In the genomic region with DNA sequence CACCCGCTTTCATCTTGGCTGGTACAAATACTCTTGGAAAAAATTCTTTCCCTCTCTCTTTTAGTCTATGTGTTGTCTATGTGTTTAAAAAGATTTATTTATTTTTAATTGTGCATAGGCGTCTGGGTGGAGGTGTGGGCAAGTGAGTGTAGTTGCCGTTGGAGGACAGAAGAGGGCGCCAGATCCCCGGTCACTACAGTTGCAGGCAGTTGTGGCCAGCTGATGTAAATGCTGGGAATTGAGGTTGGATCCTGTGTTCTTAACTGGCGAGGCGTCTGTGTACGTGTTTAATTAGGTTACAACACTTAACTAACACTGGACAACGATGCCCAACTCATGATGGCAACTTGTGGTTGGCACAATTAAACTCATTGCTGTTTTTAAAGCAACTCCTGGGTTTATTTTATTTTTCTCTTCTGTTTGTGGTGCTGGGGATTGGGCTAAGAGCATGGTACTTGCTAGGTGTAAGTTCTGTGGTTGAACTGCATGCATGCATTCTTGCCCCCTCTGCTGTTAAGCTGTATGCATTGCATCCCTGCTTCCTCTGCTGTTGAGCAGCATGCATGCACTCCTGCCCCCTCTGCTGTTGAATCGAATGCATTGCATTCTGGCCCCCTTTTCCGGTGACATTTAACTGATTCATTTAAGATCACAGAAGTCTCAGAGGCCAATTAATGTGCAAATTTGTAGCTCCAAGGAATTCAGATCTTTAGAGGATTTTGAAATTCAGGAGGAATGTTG, we compare ENCODE assay signal across 9 mouse cellular contexts. TPM values are rescaled to one million over a fixed set of nuclear protein-coding genes. Genes with fewer than 3 reads are reported as not detected.
DNase-seq lines count a peak whose midpoint lies in the region; ATAC-seq and TF ChIP-seq lines count a peak whose summit lies in the region.
"Had no signal": no experiment of that assay in that cellular context is flagged by ENCODE, and none has a peak within 500 bp of the region (broad histone marks: within the 10 kb centered on the region; RNA-seq: fewer than 3 reads in every experiment).

No protein-coding gene starts in this region.

- H3K27ac ChIP-seq in ES-E14 (ENCODE audit: insufficient read depth, low read depth, low read length, poor library complexity, severe bottlenecking), result no peak overlapping the region
- H3K27ac ChIP-seq: macrophage had no signal

- no peaks in the 10 kb centered on the region for H3K9me3 ChIP-seq in ES-E14 (ENCODE audit: control insufficient read depth, insufficient read depth, low read depth, low read length)

- peak; percentile 80 for DNase-seq in ES-E14 (ENCODE audit: low read depth, low spot score)
- DNase-seq in brain, adult 2 months (ENCODE audit: low read depth, low spot score), result peak; percentile 97
- DNase-seq in heart, postnatal 14 days, result peak; percentile 78 to 86
- peak; percentile 82 for DNase-seq in layer of hippocampus, postnatal 10 days (ENCODE audit: low spot score in 2 of 2)
- peak; percentile 94 for DNase-seq in lung, postnatal 10 days
- peak; percentile 93 for DNase-seq in retina, embryonic 14.5 days (ENCODE audit: low spot score)
- DNase-seq in thymus, postnatal 25 days, result peak; percentile 88

- no peaks in the 10 kb centered on the region for H3K36me3 ChIP-seq in ES-E14 (ENCODE audit: control insufficient read depth, insufficient read depth, low read length, poor library complexity, severe bottlenecking)

- in situ Hi-C loops in ES-E14 (cut with MboI; ENCODE audit: low sequenced_read_pairs in 2 of 2, unreplicated experiment in 2 of 2), result no loop called here

- H3K9ac ChIP-seq in ES-E14 (ENCODE audit: insufficient read depth, low read depth, low read length, poor library complexity, severe bottlenecking), result no peak overlapping the region

- intact Hi-C loops in heart, postnatal 14 days (cut with DNase I), result loop anchor here (5.0 kb wide), 1 partner anchor 1203 kb away; no protein-coding TSS in a partner anchor

- ATAC-seq in erythroid progenitor cell, adult 5-6 weeks (replicated peaks; ENCODE audit: low FRiP score, poor library complexity, severe bottlenecking), result peak; percentile 87

- peaks cover 0 to 11% of the 10 kb centered on the region in 2 experiments; a peak in 2 of 4 replicates for H3K4me1 ChIP-seq in ES-E14 (ENCODE audit: control insufficient read depth in 2 of 2, insufficient read depth in 2 of 2, low read length in 2 of 2, poor library complexity in 1 of 2)

- H3K4me3 ChIP-seq in ES-E14 (ENCODE audit: insufficient read depth in 1 of 2, low read depth in 1 of 2, low read length in 2 of 2, poor library complexity in 1 of 2, severe bottlenecking in 1 of 2), result no peak overlapping the region

TF ChIP-seq in ES-E14, 5 proteins besides CTCF, POLR2A, EP300 and RAD21:
- TF ChIP-seq CHD2 (IDR thresholded peaks at IDR 0.05; ENCODE audit: low read depth, low read length), result no peak
- TF ChIP-seq ZC3H11A (IDR thresholded peaks at IDR 0.05; ENCODE audit: borderline replicate concordance, low read depth, low read length), result peak; percentile 37; the same call in 1 of the 2 replicates
- no peak for TF ChIP-seq MAFK (IDR thresholded peaks at IDR 0.05; ENCODE audit: insufficient read depth, low read depth, low read length)
- TF ChIP-seq ZNF384 (IDR thresholded peaks at IDR 0.05; ENCODE audit: low read depth, low read length), result no peak

RNA-seq across cellular contexts. Expression of gene Tut7, which starts 17.7 kb away (rescaled TPM):
- total RNA-seq in ES-E14 (2012; rRNA removed), result 27.5 and 31.1 TPM in 2 replicates
- total RNA-seq in erythroid progenitor cell, adult 5-6 weeks (2015; ENCODE audit: low replicate concordance), result 459 and 492 TPM in 2 replicates
- total RNA-seq in erythroid progenitor cell, adult 5-6 weeks (2017; ENCODE audit: low replicate concordance), result 561 and 620 TPM in 2 replicates
- 10 to 100 TPM; 48.9 to 51.1 TPM for total RNA-seq in heart, postnatal 14 days (2021)
- total RNA-seq in layer of hippocampus, postnatal 10 days (2021), result 10 to 100 TPM; 68.9 to 71.1 TPM

RNA-seq across cellular contexts. Expression of gene Gm49354, which starts 58.6 kb away (rescaled TPM):
- not detected in 2 replicates for total RNA-seq in ES-E14 (2012; rRNA removed)
- total RNA-seq in erythroid progenitor cell, adult 5-6 weeks (2015; ENCODE audit: low replicate concordance), result not detected in 2 replicates
- total RNA-seq in erythroid progenitor cell, adult 5-6 weeks (2017; ENCODE audit: low replicate concordance), result 217 and 577 TPM in 2 replicates
- not detected for total RNA-seq in heart, postnatal 14 days (2021)
- not detected for total RNA-seq in layer of hippocampus, postnatal 10 days (2021)

Comparison
In these comparisons a context has a peak if more than half of its experiments do, and no peak if none do; other contexts are left out.
1. RNA of gene Tut7, which starts 17.7 kb away (total RNA-seq): 459 to 620 TPM in erythroid progenitor cell, adult 5-6 weeks; 68.9 to 71.1 TPM in layer of hippocampus, postnatal 10 days, 48.9 to 51.1 TPM in heart, postnatal 14 days and 27.5 to 31.1 TPM in ES-E14; every median in the first group is over 4 times any median in the second.
2. Peak in every context shown above with its lines, with median percentiles within 50 percentile points of each other: DNase-seq.